Comparison of ENCODE assay signal across 8 mouse cellular contexts in genomic region chr3:89195979-89196877, GRCm38 (mm10). TPM values are rescaled to one million over a fixed set of nuclear protein-coding genes. Genes with fewer than 3 reads are reported as not detected.
DNase-seq lines count a peak whose midpoint lies in the region; ATAC-seq and TF ChIP-seq lines count a peak whose summit lies in the region.

No protein-coding gene starts in this region.

- H3K9ac ChIP-seq in CH12.LX (ENCODE audit: insufficient read depth, low read depth), result peak overlapping the region; percentile 77
- H3K9ac ChIP-seq in forebrain, embryonic 11.5 days (ENCODE audit: low read length), result peak overlapping the region; percentile 61
- peak overlapping the region; percentile 81 for H3K9ac ChIP-seq in heart, embryonic 16.5 days (ENCODE audit: low read length)
- H3K9ac ChIP-seq in liver, postnatal 0 days (replicated peaks), result peak overlapping the region; percentile 58
- H3K9ac ChIP-seq in neural tube, embryonic 14.5 days (replicated peaks; ENCODE audit: low read depth, low read length), result peak overlapping the region; percentile 29

- TF ChIP-seq POLR2A in CH12.LX (IDR thresholded peaks at IDR 0.05; ENCODE audit: low read depth, low read length), result peak; percentile 90

- TF ChIP-seq EP300 in CH12.LX (IDR thresholded peaks at IDR 0.05; ENCODE audit: low read length), result no peak
- TF ChIP-seq EP300 in liver, postnatal 0 days (IDR thresholded peaks at IDR 0.05; ENCODE audit: low read depth), result no peak

- in situ Hi-C loops in CH12.LX (cut with MboI; ENCODE audit: low pct_ligation_motif_present, low pct_unique_long_range_greater_than_20kb, low sequenced_read_pairs), result no loop called here

- H3K27ac ChIP-seq in CH12.LX (ENCODE audit: insufficient read depth, low read depth), result peak overlapping the region; percentile 59; the same call in 1 of the 2 replicates
- H3K27ac ChIP-seq in forebrain, embryonic 11.5 days (ENCODE audit: low read depth, low read length), result peak overlapping the region; percentile 65; the same call in 1 of the 2 replicates
- peak overlapping the region; percentile 85 for H3K27ac ChIP-seq in heart, embryonic 16.5 days (ENCODE audit: low read length)
- peak overlapping the region; percentile 66 for H3K27ac ChIP-seq in liver, postnatal 0 days (ENCODE audit: low read depth)
- peak overlapping the region; percentile 56 for H3K27ac ChIP-seq in neural tube, embryonic 14.5 days (ENCODE audit: low read depth, low read length)

- no peaks in the 10 kb centered on the region for H3K79me2 ChIP-seq in CH12.LX (replicated peaks; ENCODE audit: control insufficient read depth, extremely low read depth, insufficient read depth, poor library complexity, severe bottlenecking)

- no peaks in the 10 kb centered on the region for H3K27me3 ChIP-seq in CH12.LX (replicated peaks)
- no peaks in the 10 kb centered on the region for H3K27me3 ChIP-seq in forebrain, embryonic 11.5 days (ENCODE audit: control insufficient read depth, insufficient read depth, low read length)
- H3K27me3 ChIP-seq in heart, embryonic 16.5 days (ENCODE audit: control insufficient read depth, insufficient read depth, low read length), result no peaks in the 10 kb centered on the region
- no peaks in the 10 kb centered on the region for H3K27me3 ChIP-seq in liver, postnatal 0 days (ENCODE audit: insufficient read depth, low read length)
- H3K27me3 ChIP-seq in neural tube, embryonic 14.5 days (ENCODE audit: control insufficient read depth, insufficient read depth, low read length), result no peaks in the 10 kb centered on the region

- H3K36me3 ChIP-seq in CH12.LX (replicated peaks in 1 of 2; ENCODE audit: control insufficient read depth in 1 of 2, insufficient read depth in 1 of 2, low read length in 1 of 2), result peaks cover 0 to 9% of the 10 kb centered on the region in 2 experiments
- H3K36me3 ChIP-seq in forebrain, embryonic 11.5 days (ENCODE audit: control insufficient read depth, insufficient read depth, low read length), result no peaks in the 10 kb centered on the region
- no peaks in the 10 kb centered on the region for H3K36me3 ChIP-seq in heart, embryonic 16.5 days (ENCODE audit: control insufficient read depth, insufficient read depth)
- H3K36me3 ChIP-seq in liver, postnatal 0 days (replicated peaks; ENCODE audit: insufficient read depth, low read length), result no peaks in the 10 kb centered on the region
- H3K36me3 ChIP-seq in neural tube, embryonic 14.5 days (ENCODE audit: control insufficient read depth, insufficient read depth, low read length), result no peaks in the 10 kb centered on the region

- peaks cover 0 to 15% of the 10 kb centered on the region in 2 experiments; a peak in 2 of 4 replicates for H3K4me1 ChIP-seq in CH12.LX (ENCODE audit: control insufficient read depth in 1 of 2, insufficient read depth in 2 of 2)
- H3K4me1 ChIP-seq in forebrain, embryonic 11.5 days (replicated peaks; ENCODE audit: control insufficient read depth, insufficient read depth, low read length), result peaks cover 2% of the 10 kb centered on the region
- peaks cover 10% of the 10 kb centered on the region for H3K4me1 ChIP-seq in heart, embryonic 16.5 days (ENCODE audit: control insufficient read depth, insufficient read depth, low read length)
- peaks cover 6% of the 10 kb centered on the region for H3K4me1 ChIP-seq in liver, postnatal 0 days (ENCODE audit: insufficient read depth)
- H3K4me1 ChIP-seq in neural tube, embryonic 14.5 days (ENCODE audit: control insufficient read depth, insufficient read depth, low read length), result no peaks in the 10 kb centered on the region

- TF ChIP-seq RAD21 in CH12.LX (IDR thresholded peaks at IDR 0.05; ENCODE audit: low read depth, low read length), result peak; percentile 76

- peak; percentile 96 for ATAC-seq in forebrain, embryonic 11.5 days (replicated peaks; ENCODE audit: low FRiP score)
- ATAC-seq in heart, embryonic 16.5 days (replicated peaks; ENCODE audit: extremely low read depth, insufficient read depth, low FRiP score), result peak; percentile 95
- peak; percentile 95 for ATAC-seq in liver, postnatal 0 days
- ATAC-seq in neural tube, embryonic 14.5 days (ENCODE audit: low read depth), result peak; percentile 94

- dilution Hi-C loops in CH12.LX (cut with MboI; ENCODE audit: extremely low pct_ligation_motif_present, extremely low pct_unique_long_range_greater_than_20kb, low sequenced_read_pairs), result no loop called here

- TF ChIP-seq CTCF in CH12.LX (conservative IDR thresholded peaks at IDR 0.05 in 1 of 2, IDR thresholded peaks at IDR 0.05 in 1 of 2; ENCODE audit: low read depth in 2 of 2, low read length in 2 of 2), result peak in 1 of 2 experiments; percentile 87; a peak in 2 of 4 replicates
- TF ChIP-seq CTCF in liver, postnatal 0 days (IDR thresholded peaks at IDR 0.05; ENCODE audit: low read depth), result peak; percentile 70

- peak overlapping the region; percentile 45; the same call in 1 of the 2 replicates for H3K4me2 ChIP-seq in CH12.LX (ENCODE audit: insufficient read depth, low read depth, poor library complexity, severe bottlenecking)
- peak overlapping the region; percentile 58 for H3K4me2 ChIP-seq in forebrain, embryonic 11.5 days (ENCODE audit: low read depth, low read length, severe bottlenecking)
- H3K4me2 ChIP-seq in heart, embryonic 16.5 days (ENCODE audit: low read depth, low read length), result peak overlapping the region; percentile 82
- peak overlapping the region; percentile 73 for H3K4me2 ChIP-seq in liver, postnatal 0 days (ENCODE audit: low read depth, low read length)
- H3K4me2 ChIP-seq in neural tube, embryonic 14.5 days (ENCODE audit: low read depth, low read length), result peak overlapping the region; percentile 45

- H3K4me3 ChIP-seq in CH12.LX (replicated peaks in 1 of 3; ENCODE audit: low read depth in 2 of 3, low read length in 2 of 3, poor library complexity in 1 of 3), result peak overlapping the region; percentile 52 to 73 (median 61)
- H3K4me3 ChIP-seq in forebrain, embryonic 11.5 days (ENCODE audit: low read depth, low read length), result peak overlapping the region; percentile 29
- peak overlapping the region; percentile 61 for H3K4me3 ChIP-seq in heart, embryonic 16.5 days (ENCODE audit: low read length)
- peak overlapping the region; percentile 51 for H3K4me3 ChIP-seq in liver, postnatal 0 days (ENCODE audit: low read depth, low read length)
- peak overlapping the region; percentile 27 for H3K4me3 ChIP-seq in neural tube, embryonic 14.5 days (ENCODE audit: low read depth, low read length)

- DNase-seq in CH12.LX (ENCODE audit: extremely low read depth), result peak; percentile 96
- peak; percentile 82 for DNase-seq in c-Kit-positive CD71-positive TER-119-negative erythroid progenitor cells, embryonic 14.5 days (ENCODE audit: low read depth)
- DNase-seq in forebrain, embryonic 11.5 days (ENCODE audit: low spot score), result peak; percentile 97
- DNase-seq in kidney, postnatal 4 days, result peak; percentile 96 to 98
- DNase-seq in liver, postnatal 0 days, result peak; percentile 95
- peak; percentile 96 for DNase-seq in testis, postnatal 10 days (ENCODE audit: low spot score)

- H3K9me3 ChIP-seq in CH12.LX (replicated peaks; ENCODE audit: low read length), result no peaks in the 10 kb centered on the region
- no peaks in the 10 kb centered on the region for H3K9me3 ChIP-seq in forebrain, embryonic 11.5 days (ENCODE audit: control insufficient read depth, low read length)
- H3K9me3 ChIP-seq in heart, embryonic 16.5 days (replicated peaks; ENCODE audit: control insufficient read depth, low read length), result no peaks in the 10 kb centered on the region
- no peaks in the 10 kb centered on the region for H3K9me3 ChIP-seq in liver, postnatal 0 days (ENCODE audit: low read length)
- no peaks in the 10 kb centered on the region for H3K9me3 ChIP-seq in neural tube, embryonic 14.5 days (ENCODE audit: control insufficient read depth, low read length)

- WGBS in forebrain, embryonic 11.5 days, result 8% methylated on average over 33 of the region's 33 CpGs
- WGBS in heart, embryonic 16.5 days, result 7% methylated on average over 33 of the region's 33 CpGs
- WGBS in liver, postnatal 0 days (ENCODE audit: insufficient replicate concordance), result 7% methylated on average over 33 of the region's 33 CpGs
- WGBS in neural tube, embryonic 14.5 days, result 9% methylated on average over 33 of the region's 33 CpGs

RNA-seq across cellular contexts. Expression of gene Gba, which starts 6.5 kb away (rescaled TPM):
- total RNA-seq in CH12.LX (2012; rRNA removed) (62.5 and 64.1 TPM in 2 replicates), CH12.LX (2014; rRNA removed) (61.2 and 65.3 TPM in 2 replicates)
- 59.4 and 63.6 TPM in 2 replicates for polyA plus RNA-seq in CH12.LX (2012; ENCODE audit: insufficient read length, low read depth)
- 32.4 and 37.7 TPM in 2 replicates for polyA plus RNA-seq in forebrain, embryonic 11.5 days (2014; fragmentation: Nextera tagmentation; extraction: Ambion mirVana)
- 33.2 and 33.3 TPM in 2 replicates for polyA plus RNA-seq in heart, embryonic 16.5 days (2015; fragmentation: Nextera tagmentation; extraction: Ambion mirVana)
- 25.8 and 26.3 TPM in 2 replicates for polyA plus RNA-seq in liver, postnatal 0 days (2015; fragmentation: Nextera tagmentation; extraction: Ambion mirVana)
- polyA plus RNA-seq in neural tube, embryonic 14.5 days (2014; fragmentation: Nextera tagmentation; extraction: Ambion mirVana), result 41.5 and 49.7 TPM in 2 replicates

RNA-seq across cellular contexts. Expression of gene Fam189b, which starts 13.3 kb away (rescaled TPM):
- total RNA-seq in CH12.LX (2012; rRNA removed) (1.6 and 2.2 TPM in 2 replicates), CH12.LX (2014; rRNA removed) (0.31 and 1.1 TPM in 2 replicates)
- 6.7 and 8.4 TPM in 2 replicates for polyA plus RNA-seq in CH12.LX (2012; ENCODE audit: insufficient read length, low read depth)
- 26.3 and 27.8 TPM in 2 replicates for polyA plus RNA-seq in forebrain, embryonic 11.5 days (2014; fragmentation: Nextera tagmentation; extraction: Ambion mirVana)
- 17.7 TPM in 2 replicates for polyA plus RNA-seq in heart, embryonic 16.5 days (2015; fragmentation: Nextera tagmentation; extraction: Ambion mirVana)
- polyA plus RNA-seq in liver, postnatal 0 days (2015; fragmentation: Nextera tagmentation; extraction: Ambion mirVana), result 1.4 and 2.1 TPM in 2 replicates
- polyA plus RNA-seq in neural tube, embryonic 14.5 days (2014; fragmentation: Nextera tagmentation; extraction: Ambion mirVana), result 38.5 and 41.7 TPM in 2 replicates

RNA-seq across cellular contexts. Expression of gene Thbs3, which starts 18.8 kb away (rescaled TPM):
- total RNA-seq in CH12.LX (2012; rRNA removed) (6.1 and 10.1 TPM in 2 replicates), CH12.LX (2014; rRNA removed) (4.2 and 5.7 TPM in 2 replicates)
- 4.3 and 4.6 TPM in 2 replicates for polyA plus RNA-seq in CH12.LX (2012; ENCODE audit: insufficient read length, low read depth)
- 63.3 and 69.9 TPM in 2 replicates for polyA plus RNA-seq in forebrain, embryonic 11.5 days (2014; fragmentation: Nextera tagmentation; extraction: Ambion mirVana)
- 24.0 TPM in 2 replicates for polyA plus RNA-seq in heart, embryonic 16.5 days (2015; fragmentation: Nextera tagmentation; extraction: Ambion mirVana)
- 1.3 and 1.8 TPM in 2 replicates for polyA plus RNA-seq in liver, postnatal 0 days (2015; fragmentation: Nextera tagmentation; extraction: Ambion mirVana)
- 34.7 and 36.6 TPM in 2 replicates for polyA plus RNA-seq in neural tube, embryonic 14.5 days (2014; fragmentation: Nextera tagmentation; extraction: Ambion mirVana)

RNA-seq across cellular contexts. Expression of gene Scamp3, which starts 19.0 kb away (rescaled TPM):
- total RNA-seq in CH12.LX (2012; rRNA removed) (12.5 and 17.1 TPM in 2 replicates), CH12.LX (2014; rRNA removed) (4.1 and 4.5 TPM in 2 replicates)
- polyA plus RNA-seq in CH12.LX (2012; ENCODE audit: insufficient read length, low read depth), result 64.1 and 72.7 TPM in 2 replicates
- polyA plus RNA-seq in forebrain, embryonic 11.5 days (2014; fragmentation: Nextera tagmentation; extraction: Ambion mirVana), result 92.5 and 107 TPM in 2 replicates
- polyA plus RNA-seq in heart, embryonic 16.5 days (2015; fragmentation: Nextera tagmentation; extraction: Ambion mirVana), result 89.5 and 93.9 TPM in 2 replicates
- 50.1 and 52.2 TPM in 2 replicates for polyA plus RNA-seq in liver, postnatal 0 days (2015; fragmentation: Nextera tagmentation; extraction: Ambion mirVana)
- polyA plus RNA-seq in neural tube, embryonic 14.5 days (2014; fragmentation: Nextera tagmentation; extraction: Ambion mirVana), result 126 and 153 TPM in 2 replicates

RNA-seq across cellular contexts. Expression of gene Mtx1, which starts 30.7 kb away (rescaled TPM):
- total RNA-seq in CH12.LX (2012; rRNA removed) (205 and 222 TPM in 2 replicates), CH12.LX (2014; rRNA removed) (256 and 299 TPM in 2 replicates)
- polyA plus RNA-seq in CH12.LX (2012; ENCODE audit: insufficient read length, low read depth), result 159 and 162 TPM in 2 replicates
- polyA plus RNA-seq in forebrain, embryonic 11.5 days (2014; fragmentation: Nextera tagmentation; extraction: Ambion mirVana), result 194 and 213 TPM in 2 replicates
- polyA plus RNA-seq in heart, embryonic 16.5 days (2015; fragmentation: Nextera tagmentation; extraction: Ambion mirVana), result 120 and 127 TPM in 2 replicates
- polyA plus RNA-seq in liver, postnatal 0 days (2015; fragmentation: Nextera tagmentation; extraction: Ambion mirVana), result 105 and 111 TPM in 2 replicates
- polyA plus RNA-seq in neural tube, embryonic 14.5 days (2014; fragmentation: Nextera tagmentation; extraction: Ambion mirVana), result 147 and 151 TPM in 2 replicates

Comparison
In these comparisons a context has a peak if more than half of its experiments do, and no peak if none do; other contexts are left out.
1. Peak in every context shown above with its lines: DNase-seq, ATAC-seq, H3K4me3 ChIP-seq and H3K27ac ChIP-seq.
2. H3K9ac ChIP-seq: peak in every context shown above with its lines; median percentile 81 in heart, embryonic 16.5 days; 77 in CH12.LX; 61 in forebrain, embryonic 11.5 days; 58 in liver, postnatal 0 days; 29 in neural tube, embryonic 14.5 days.